Mouse (Mus musculus) stomach, embryonic 16.5 days (tissue): ENCODE results near the gene Tsacc. TPM values are rescaled to one million over a fixed set of nuclear protein-coding genes. Genes with fewer than 3 reads are reported as not detected.
"Not testable (repeated sequence)": the region's sequence is repeated elsewhere in the genome, so short reads cannot be mapped to it uniquely, and the experiment has no call there.

Experiments
- ATAC-seq: fragments of 200-750 bp; cut with Nextera tagmentation; 2 replicates; pipeline ENCODE4 v1.8.0; 2017; ENCODE audit warnings: moderate number of reproducible peaks, moderate TSS enrichment; ENCODE audit not compliant: insufficient read depth, low FRiP score
- H3K27ac ChIP-seq: fragments of 300-500 bp; sonication (generic); 2 replicates; pipeline ENCODE4 v1.5.1; 2014; ENCODE audit warnings: low read length
- H3K27me3 ChIP-seq: fragments of 300-500 bp; sonication (generic); 2 replicates; pipeline ENCODE4 v1.6.1; 2014; ENCODE audit warnings: low read length, control low read depth, mixed read lengths; ENCODE audit not compliant: control insufficient read depth, insufficient read depth
- H3K36me3 ChIP-seq: fragments of 300-500 bp; sonication (generic); 2 replicates; pipeline ENCODE4 v1.6.1; 2014; ENCODE audit warnings: low read length; ENCODE audit not compliant: control insufficient read depth, insufficient read depth
- H3K4me1 ChIP-seq: fragments of 300-500 bp; sonication (generic); 2 replicates; pipeline ENCODE4 v1.6.1; 2014; ENCODE audit warnings: low read length, control low read depth, mixed read lengths; ENCODE audit not compliant: control insufficient read depth, insufficient read depth
- H3K4me2 ChIP-seq: fragments of 300-500 bp; sonication (generic); 2 replicates; pipeline ENCODE4 v1.6.1; 2014; ENCODE audit warnings: low read depth, low read length, mixed read lengths
- H3K4me3 ChIP-seq: fragments of 300-500 bp; sonication (generic); replicated peaks from 2 replicates; pipeline ENCODE4 v1.5.1; 2014; ENCODE audit warnings: mild to moderate bottlenecking, low read length
- H3K9ac ChIP-seq: fragments of 300-500 bp; sonication (generic); 2 replicates; pipeline ENCODE4 v1.6.1; 2014; ENCODE audit warnings: low read length
- H3K9me3 ChIP-seq: fragments of 300-500 bp; sonication (generic); replicated peaks from 2 replicates; pipeline ENCODE4 v1.6.1; 2016; ENCODE audit warnings: low read length, control low read depth; ENCODE audit not compliant: control insufficient read depth
- WGBS: fragments of 180-500 bp; shearing (Covaris S2); extraction: QIAGEN DNeasy Blood & Tissue Kit; methylation state at CpG from one replicate; pipeline ENCODE4 v1.1.7; 2014; 5-methylcytosine and 5-hydroxymethylcytosine counted together
- polyA plus RNA-seq: library from polyadenylated mRNA; unstranded; fragments of >200 nt; fragmentation: Nextera tagmentation; extraction: Ambion mirVana; gene quantifications from 2 replicates; pipeline ENCODE4 v1.2.1, GENCODE M21; 2015

The Tsacc gene
- polyA plus RNA-seq, 1 experiment from 2014 or later, result 12.0 TPM

DNA sequence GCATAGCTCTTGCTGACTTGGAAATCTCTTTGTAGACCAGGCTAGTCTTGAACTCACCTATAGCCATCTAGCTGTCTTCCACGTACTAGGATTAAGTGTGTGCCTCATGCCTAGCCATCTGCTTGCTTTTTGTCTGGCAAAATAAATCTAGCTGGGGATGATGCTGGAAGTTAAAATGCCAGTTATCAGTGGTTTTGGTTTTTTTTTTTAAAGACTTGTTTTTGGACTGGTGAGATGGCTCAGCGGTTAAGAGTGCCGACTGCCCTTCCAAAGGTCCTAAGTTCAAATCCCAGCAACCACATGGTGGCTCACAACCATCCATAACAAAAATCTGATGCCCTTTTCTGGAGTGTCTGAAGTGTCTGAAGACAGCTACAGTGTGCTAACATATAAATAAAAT, 24.9 kb downstream of the Tsacc start:
- Histone ChIP-seq H3K4me2 (no peak overlapping the region), H3K4me1 (no peaks in the 10 kb centered on the region), H3K36me3 (no peaks in the 10 kb centered on the region), H3K9me3 (no peaks in the 10 kb centered on the region), H3K27me3 (no peaks in the 10 kb centered on the region), H3K27ac (no peak overlapping the region), H3K4me3 (no peak overlapping the region), H3K9ac (no peak overlapping the region)
- WGBS, result 85% methylated on average over 3 of the region's 3 CpGs
- no peak for ATAC-seq

DNA sequence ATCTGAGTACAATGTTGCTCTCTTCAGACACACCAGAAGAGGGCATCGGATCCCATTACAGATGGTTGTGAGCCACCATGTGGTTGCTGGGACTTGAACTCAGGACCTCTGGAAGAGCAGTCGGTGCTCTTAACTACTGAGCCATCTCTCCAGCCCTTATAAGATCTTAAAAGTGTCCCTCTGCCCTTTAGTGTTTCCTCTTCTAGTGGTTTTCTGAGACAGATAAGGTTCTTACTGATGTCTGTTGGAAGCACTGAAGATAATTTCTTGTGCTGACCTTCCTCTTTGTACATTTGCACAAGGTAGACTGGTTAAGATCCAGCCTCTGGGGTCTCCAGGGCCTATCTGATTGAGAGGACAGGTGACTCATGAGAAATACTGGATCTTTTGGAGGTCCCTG, 25.5 kb downstream of the Tsacc start:
- H3K4me1 ChIP-seq, H3K4me2 ChIP-seq, ATAC-seq, H3K27me3 ChIP-seq, H3K9ac ChIP-seq, H3K27ac ChIP-seq, H3K4me3 ChIP-seq, H3K9me3 ChIP-seq, H3K36me3 ChIP-seq: not testable (repeated sequence)
- WGBS, result 95% methylated on average over 2 of the region's 2 CpGs

DNA sequence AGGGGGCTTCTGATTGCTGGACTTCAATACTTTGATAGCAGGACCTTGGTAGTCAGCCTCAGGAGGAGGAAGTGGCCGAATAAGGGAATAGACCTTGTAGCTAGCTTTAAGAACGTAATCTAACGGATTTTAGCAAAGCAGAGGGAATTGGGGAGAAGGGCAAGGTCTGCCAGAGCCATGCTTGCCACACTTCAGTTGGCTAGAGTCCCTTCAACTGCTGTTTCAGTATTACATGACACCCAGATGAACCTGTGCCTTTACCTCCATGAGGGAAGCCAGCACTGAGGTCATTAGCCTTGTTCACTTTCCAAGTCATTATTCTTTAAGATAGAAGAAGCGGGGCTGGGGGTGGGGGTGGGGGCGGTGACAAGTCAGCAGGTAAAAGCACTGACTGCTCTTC, 27.8 kb downstream of the Tsacc start:
- ATAC-seq, result no peak
- WGBS, result 82% methylated on average over 5 of the region's 5 CpGs

DNA sequence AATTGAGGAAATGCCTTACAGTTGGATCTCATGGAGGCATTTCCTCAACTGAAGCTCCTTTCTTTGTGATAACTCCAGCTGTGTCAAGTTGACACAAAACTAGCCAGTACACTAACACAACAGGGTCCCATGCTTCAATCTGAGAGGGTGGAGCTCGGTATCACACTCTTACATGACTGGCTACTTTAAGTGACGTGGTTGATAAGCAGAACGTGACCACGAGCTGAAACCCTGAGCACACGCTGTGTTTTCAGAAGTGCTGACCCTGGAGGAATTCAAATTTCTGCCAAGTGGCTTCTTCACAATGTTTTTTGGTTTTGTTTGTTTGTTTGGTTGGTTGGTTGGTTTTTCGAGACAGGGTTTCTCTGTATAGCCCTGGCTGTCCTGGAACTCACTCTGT, 28.8 kb downstream of the Tsacc start:
- WGBS, result 73% methylated on average over 6 of the region's 6 CpGs
- H3K27ac ChIP-seq, ATAC-seq, H3K4me2 ChIP-seq, H3K4me1 ChIP-seq, H3K36me3 ChIP-seq, H3K27me3 ChIP-seq, H3K9ac ChIP-seq, H3K9me3 ChIP-seq, H3K4me3 ChIP-seq: not testable (repeated sequence)

More for the DNA sequence above, 27.8 kb downstream of the Tsacc start:
- Histone ChIP-seq H3K9ac (no peak overlapping the region), H3K36me3 (no peaks in the 10 kb centered on the region), H3K4me1 (no peaks in the 10 kb centered on the region), H3K27ac (no peak overlapping the region), H3K4me3 (no peak overlapping the region), H3K9me3 (no peaks in the 10 kb centered on the region), H3K4me2 (no peak overlapping the region), H3K27me3 (no peaks in the 10 kb centered on the region)

DNA sequence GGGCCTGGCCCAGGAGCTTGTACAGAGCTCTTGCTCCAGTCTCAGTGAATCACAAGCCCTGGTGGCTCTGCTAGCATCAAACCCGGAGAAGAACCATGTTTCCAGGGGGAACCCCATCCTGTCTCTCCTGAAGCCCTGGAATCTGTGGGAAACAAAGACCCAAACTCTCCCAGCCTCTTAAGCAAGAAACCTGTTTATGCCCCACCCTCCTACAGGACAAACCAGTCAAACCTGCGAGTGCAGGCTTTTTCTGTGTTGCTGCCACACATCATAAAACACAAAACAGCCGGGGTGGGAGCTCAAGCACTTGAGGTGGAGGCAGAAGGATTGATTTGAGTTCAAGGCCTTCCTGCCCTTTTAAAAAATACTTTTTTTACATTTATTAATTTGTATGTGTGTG, 34.5 kb downstream of the Tsacc start:
- no peak overlapping the region for H3K9ac ChIP-seq
- H3K27me3 ChIP-seq, result no peaks in the 10 kb centered on the region
- no peak overlapping the region for H3K4me3 ChIP-seq
- no peaks in the 10 kb centered on the region for H3K4me1 ChIP-seq
- H3K4me2 ChIP-seq, result no peak overlapping the region
- H3K36me3 ChIP-seq, result no peaks in the 10 kb centered on the region
- 53% methylated on average over 3 of the region's 3 CpGs for WGBS
- peak overlapping the region; percentile 56 for H3K27ac ChIP-seq
- no peak for ATAC-seq
- H3K9me3 ChIP-seq, result no peaks in the 10 kb centered on the region

DNA sequence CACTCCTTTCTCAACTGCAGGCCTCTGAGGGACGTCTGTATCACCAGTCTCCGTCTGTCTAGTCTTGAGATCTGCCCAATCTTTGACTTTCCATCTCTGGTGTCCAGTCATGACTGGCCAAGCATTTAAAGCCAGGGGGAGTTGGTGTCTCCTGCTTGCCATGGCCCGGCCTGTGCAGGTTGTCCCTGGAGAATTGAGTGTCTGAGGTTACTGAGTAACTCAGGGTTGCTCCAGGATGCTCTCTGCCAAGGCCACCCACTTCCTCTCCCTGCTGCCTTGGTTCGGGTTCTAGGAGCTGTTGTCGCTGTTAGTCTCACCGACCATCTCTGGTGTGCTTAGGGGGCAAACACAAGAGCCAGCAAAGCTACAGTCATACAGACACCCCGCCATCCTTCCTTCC, 40.4 kb downstream of the Tsacc start:
- no peak overlapping the region for H3K27ac ChIP-seq
- H3K9me3 ChIP-seq, result no peaks in the 10 kb centered on the region
- no peak overlapping the region for H3K9ac ChIP-seq
- no peak overlapping the region for H3K4me3 ChIP-seq
- ATAC-seq, result peak; percentile 4; the same call in 1 of the 2 replicates
- H3K4me1 ChIP-seq, result peaks cover 14% of the 10 kb centered on the region
- H3K27me3 ChIP-seq, result peaks cover 13% of the 10 kb centered on the region
- WGBS, result 60% methylated on average over 7 of the region's 7 CpGs
- no peaks in the 10 kb centered on the region for H3K36me3 ChIP-seq
- H3K4me2 ChIP-seq, result no peak overlapping the region

DNA sequence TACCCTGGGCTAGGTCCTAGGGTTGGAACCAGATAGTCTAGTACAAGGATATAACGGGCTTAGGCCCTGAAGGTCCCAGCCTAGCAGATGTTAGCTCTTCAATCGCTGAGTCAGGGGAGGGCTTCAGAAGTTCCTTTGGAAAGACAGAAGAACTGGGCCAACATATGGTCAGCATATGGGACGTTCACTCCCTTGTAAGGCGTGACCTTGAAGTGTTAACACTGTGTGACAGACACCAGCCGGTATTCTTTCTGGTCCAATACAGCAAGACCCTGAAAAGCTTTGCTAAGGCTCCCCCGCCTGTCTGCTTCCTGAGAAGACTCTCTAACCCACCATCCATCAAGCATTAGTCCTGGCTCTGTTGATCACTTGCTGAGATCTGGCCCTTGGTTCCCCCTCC, 40.8 kb downstream of the Tsacc start:
- Histone ChIP-seq H3K27me3 (peaks cover 13% of the 10 kb centered on the region), H3K4me1 (peaks cover 14% of the 10 kb centered on the region), H3K4me3 (no peak overlapping the region), H3K36me3 (no peaks in the 10 kb centered on the region), H3K9ac (no peak overlapping the region), H3K4me2 (no peak overlapping the region), H3K9me3 (no peaks in the 10 kb centered on the region), H3K27ac (no peak overlapping the region)
- ATAC-seq, result peak; percentile 80
- WGBS, result 41% methylated on average over 6 of the region's 6 CpGs

DNA sequence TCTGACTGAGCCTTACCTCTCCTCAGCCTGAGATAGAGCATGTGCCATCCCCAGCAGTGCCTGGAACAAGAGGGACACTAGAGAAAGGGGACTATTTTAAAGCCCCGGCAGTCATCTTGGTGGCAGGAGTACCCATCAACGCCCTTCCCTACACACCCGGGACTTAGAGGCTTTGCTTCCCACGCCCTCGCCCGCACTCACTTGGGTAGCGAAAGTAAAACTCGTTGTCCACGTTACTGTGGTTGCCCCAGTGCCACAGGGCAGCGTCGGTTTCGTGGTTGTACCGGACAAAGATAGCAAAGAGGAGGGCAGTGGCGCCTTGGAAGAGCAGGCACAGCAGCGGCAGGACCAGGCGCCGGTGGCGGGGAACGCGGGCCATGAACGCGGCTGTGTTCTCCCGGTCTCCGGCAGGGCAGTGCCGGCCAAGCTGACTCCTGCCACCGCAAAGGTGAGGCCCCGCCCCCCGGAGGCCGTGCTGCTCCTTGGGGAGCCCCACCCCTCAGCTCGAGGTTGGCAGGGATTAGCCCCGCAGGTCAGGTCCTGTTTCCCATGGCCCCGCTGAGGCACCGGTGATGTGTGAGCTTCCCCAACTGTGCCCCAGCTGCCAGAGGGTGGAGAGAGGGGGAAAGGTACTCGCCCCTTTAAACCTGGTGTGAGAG, 42.4 kb downstream of the Tsacc start, which contains the start of gene Rhbg:
Gene Rhbg, minus strand, starts transcription at position 442 of the 659 bp plus-strand sequence.
- H3K9ac ChIP-seq, result peak within 1 kb of the TSS; percentile 74
- no peaks in the 10 kb centered on the region for H3K9me3 ChIP-seq
- H3K4me1 ChIP-seq, result peaks cover 14% of the 10 kb centered on the region
- no peak within 1 kb of the TSS for H3K27ac ChIP-seq
- peak within 1 kb of the TSS; percentile 50 for H3K4me3 ChIP-seq
- 1% methylated on average over 34 of the region's 34 CpGs for WGBS
- H3K4me2 ChIP-seq, result peak within 1 kb of the TSS; percentile 59
- peaks cover 13% of the 10 kb centered on the region for H3K27me3 ChIP-seq
- peak; percentile 75; the same call in 1 of the 2 replicates for ATAC-seq
- H3K36me3 ChIP-seq, result no peaks in the 10 kb centered on the region

DNA sequence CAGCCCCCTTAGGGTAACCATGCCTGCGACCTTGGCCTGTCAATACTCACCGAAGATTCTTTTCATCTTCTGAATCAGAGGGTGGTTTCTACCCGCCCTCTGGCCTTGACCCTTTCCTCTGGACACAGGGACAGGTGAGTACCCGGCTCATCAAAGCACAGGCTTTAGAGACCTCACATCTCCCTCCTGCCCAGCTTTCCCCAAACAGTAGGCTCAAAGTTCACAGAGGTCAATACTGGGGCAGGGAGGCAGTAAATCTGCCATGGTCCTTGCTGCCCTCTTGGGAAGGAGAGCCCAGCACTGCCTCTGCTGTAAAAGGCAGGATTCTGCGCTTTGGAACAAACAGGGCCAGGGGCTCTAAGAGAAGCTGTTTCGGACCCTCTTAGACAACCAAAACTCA, 44.1 kb downstream of the Tsacc start:
- no peaks in the 10 kb centered on the region for H3K9me3 ChIP-seq
- ATAC-seq, result no peak
- no peaks in the 10 kb centered on the region for H3K36me3 ChIP-seq
- H3K4me3 ChIP-seq, result no peak overlapping the region
- H3K4me1 ChIP-seq, result peaks cover 14% of the 10 kb centered on the region
- no peak overlapping the region for H3K27ac ChIP-seq
- no peak overlapping the region for H3K4me2 ChIP-seq
- 70% methylated on average over 6 of the region's 6 CpGs for WGBS
- peaks cover 13% of the 10 kb centered on the region for H3K27me3 ChIP-seq
- no peak overlapping the region for H3K9ac ChIP-seq
